Mouse (Mus musculus) stomach, adult 2 months (tissue): Measurements from ENCODE around the gene Mrc1. TPM values are rescaled to one million over a fixed set of nuclear protein-coding genes. Genes with fewer than 3 reads are reported as not detected.

ENCODE experiments used
- polyA plus RNA-seq: library from polyadenylated mRNA; depleted of rRNA; stranded (reverse); fragments of >200 nt; gene quantifications from 2 replicates; pipeline ENCODE4 v1.2.3, GENCODE M21; 2012; rRNA removed

The Mrc1 gene
- 0.15 and 0.31 TPM in 2 replicates for polyA plus RNA-seq

GRCm38 (mm10) chr2:14229149-14229548, at the start of gene Mrc1:
TSS of gene Mrc1 (plus strand) at chr2:14229392.

Other genes starting within 250 kb of the Mrc1 start
- 17.7 and 59.3 TPM in 2 replicates for gene Hacd1, start 173.3 kb upstream of the Mrc1 start, polyA plus RNA-seq
- 8.0 and 12.2 TPM in 2 replicates for gene Stam, start 155.3 kb upstream of the Mrc1 start, polyA plus RNA-seq
- not detected in 2 replicates for gene Tmem236, start 54.9 kb upstream of the Mrc1 start, polyA plus RNA-seq
- gene Slc39a12, start 158.9 kb downstream of the Mrc1 start, polyA plus RNA-seq: 0.04 TPM in 1 of 2 replicates, not detected in the other